Mouse (Mus musculus) liver, adult 2 months (tissue): ENCODE measurements around the gene Col25a1.

Source experiments
- CTCF ChIP-seq: fragments of 200-500 bp; IDR thresholded peaks from 2 replicates; pipeline ENCODE4 v1.5.1; 2011; ENCODE audit warnings: low read depth, low read length, control low read depth
- POLR2A ChIP-seq: fragments of 200-500 bp; IDR thresholded peaks from 2 replicates; pipeline ENCODE4 v1.6.1; 2011; ENCODE audit warnings: low read length, control low read depth; ENCODE audit not compliant: insufficient read depth; ENCODE audit errors: extremely low read depth

- TF ChIP-seq POLR2A, result no peak
- no peak for TF ChIP-seq CTCF
Observed at GRCm38 (mm10) chr3:130181591-130181980, 50.3 kb downstream of the Col25a1 start.
